Comparison of ENCODE assay signal across 31 mouse cellular contexts in the genomic region with DNA sequence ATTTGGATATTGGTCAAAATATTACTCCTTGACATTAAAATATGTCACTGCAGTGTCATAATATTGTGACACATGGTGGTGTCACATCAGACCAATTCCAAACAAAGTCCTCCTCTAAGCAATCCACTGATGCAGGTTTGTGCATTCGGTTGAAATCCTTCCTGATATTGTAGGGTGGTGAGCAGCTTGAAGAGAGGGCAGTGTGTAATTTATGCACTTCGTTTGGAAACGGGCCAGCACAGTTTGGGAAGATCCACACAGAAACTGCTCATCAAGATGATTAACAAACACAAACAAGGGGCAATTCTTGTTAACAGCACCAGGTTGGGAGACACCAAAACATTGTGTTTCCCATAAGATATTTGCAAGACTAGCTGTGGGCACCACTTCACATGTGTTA.
DNase-seq lines count a peak whose midpoint lies in the region; ATAC-seq and TF ChIP-seq lines count a peak whose summit lies in the region.
"Had no signal": no experiment of that assay in that cellular context is flagged by ENCODE, and none has a peak within 500 bp of the region (broad histone marks: within the 10 kb centered on the region; RNA-seq: fewer than 3 reads in every experiment).

No protein-coding gene starts in this region.

- no peaks in the 10 kb centered on the region for H3K4me1 ChIP-seq in hindbrain, postnatal 0 days (ENCODE audit: insufficient read depth, low read length)
- H3K4me1 ChIP-seq in hindbrain, embryonic 13.5 days (replicated peaks) = no peaks in the 10 kb centered on the region
- H3K4me1 ChIP-seq in midbrain, postnatal 0 days (ENCODE audit: insufficient read depth, low read length) = no peaks in the 10 kb centered on the region
- no peaks in the 10 kb centered on the region for H3K4me1 ChIP-seq in midbrain, embryonic 14.5 days (ENCODE audit: control insufficient read depth, insufficient read depth, low read length)
- H3K4me1 ChIP-seq: embryonic facial prominence, embryonic 10.5 days; embryonic facial prominence, embryonic 15.5 days; hindbrain, embryonic 15.5 days; limb, embryonic 10.5 days; limb, embryonic 15.5 days; neural tube, embryonic 15.5 days had no signal

- no peak overlapping the region for H3K27ac ChIP-seq in hindbrain, postnatal 0 days
- no peak overlapping the region for H3K27ac ChIP-seq in hindbrain, embryonic 13.5 days
- H3K27ac ChIP-seq in midbrain, postnatal 0 days (ENCODE audit: low read depth, low read length) = no peak overlapping the region
- no peak overlapping the region for H3K27ac ChIP-seq in midbrain, embryonic 14.5 days (replicated peaks; ENCODE audit: low read depth, low read length)
- H3K27ac ChIP-seq: embryonic facial prominence, embryonic 10.5 days; embryonic facial prominence, embryonic 15.5 days; heart, embryonic 13.5 days; hindbrain, embryonic 15.5 days; limb, embryonic 10.5 days; limb, embryonic 15.5 days; liver, embryonic 14.5 days; macrophage; midbrain, embryonic 13.5 days; neural tube, embryonic 15.5 days; stomach, postnatal 0 days had no signal

- H3K4me3 ChIP-seq in hindbrain, postnatal 0 days (ENCODE audit: low read length) = no peak overlapping the region
- no peak overlapping the region for H3K4me3 ChIP-seq in hindbrain, embryonic 13.5 days
- no peak overlapping the region for H3K4me3 ChIP-seq in midbrain, postnatal 0 days (ENCODE audit: low read depth, low read length)
- no peak overlapping the region for H3K4me3 ChIP-seq in midbrain, embryonic 14.5 days (replicated peaks; ENCODE audit: low read depth, low read length)
- H3K4me3 ChIP-seq: embryonic facial prominence, embryonic 10.5 days; embryonic facial prominence, embryonic 15.5 days; heart, embryonic 13.5 days; hindbrain, embryonic 15.5 days; limb, embryonic 10.5 days; limb, embryonic 15.5 days; midbrain, embryonic 13.5 days; neural tube, embryonic 15.5 days had no signal

- no peaks in the 10 kb centered on the region for H3K9me3 ChIP-seq in hindbrain, postnatal 0 days (ENCODE audit: low read length)
- no peaks in the 10 kb centered on the region for H3K9me3 ChIP-seq in hindbrain, embryonic 13.5 days
- no peaks in the 10 kb centered on the region for H3K9me3 ChIP-seq in midbrain, postnatal 0 days (ENCODE audit: low read length)
- H3K9me3 ChIP-seq in midbrain, embryonic 14.5 days (ENCODE audit: control insufficient read depth, low read length) = no peaks in the 10 kb centered on the region
- H3K9me3 ChIP-seq: embryonic facial prominence, embryonic 10.5 days; embryonic facial prominence, embryonic 15.5 days; heart, embryonic 13.5 days; hindbrain, embryonic 15.5 days; limb, embryonic 10.5 days; limb, embryonic 15.5 days; midbrain, embryonic 13.5 days; neural tube, embryonic 15.5 days had no signal

- no peaks in the 10 kb centered on the region for H3K36me3 ChIP-seq in hindbrain, postnatal 0 days (ENCODE audit: insufficient read depth, low read length)
- no peaks in the 10 kb centered on the region for H3K36me3 ChIP-seq in hindbrain, embryonic 13.5 days
- no peaks in the 10 kb centered on the region for H3K36me3 ChIP-seq in midbrain, postnatal 0 days (ENCODE audit: insufficient read depth, low read length)
- H3K36me3 ChIP-seq in midbrain, embryonic 14.5 days (ENCODE audit: control insufficient read depth, insufficient read depth, low read length) = no peaks in the 10 kb centered on the region
- H3K36me3 ChIP-seq: embryonic facial prominence, embryonic 10.5 days; embryonic facial prominence, embryonic 15.5 days; G1E; heart, embryonic 13.5 days; hindbrain, embryonic 15.5 days; limb, embryonic 10.5 days; limb, embryonic 15.5 days; midbrain, embryonic 13.5 days; neural tube, embryonic 15.5 days had no signal

- H3K4me2 ChIP-seq in hindbrain, postnatal 0 days (ENCODE audit: low read depth, low read length) = no peak overlapping the region
- H3K4me2 ChIP-seq in hindbrain, embryonic 13.5 days = no peak overlapping the region
- H3K4me2 ChIP-seq in midbrain, postnatal 0 days (ENCODE audit: low read depth, low read length, poor library complexity, severe bottlenecking) = no peak overlapping the region
- no peak overlapping the region for H3K4me2 ChIP-seq in midbrain, embryonic 14.5 days (ENCODE audit: low read length)
- H3K4me2 ChIP-seq: embryonic facial prominence, embryonic 15.5 days; heart, embryonic 13.5 days; hindbrain, embryonic 15.5 days; limb, embryonic 15.5 days; midbrain, embryonic 13.5 days; neural tube, embryonic 15.5 days had no signal

- H3K27me3 ChIP-seq in hindbrain, postnatal 0 days (ENCODE audit: insufficient read depth, low read length) = no peaks in the 10 kb centered on the region
- no peaks in the 10 kb centered on the region for H3K27me3 ChIP-seq in hindbrain, embryonic 13.5 days
- no peaks in the 10 kb centered on the region for H3K27me3 ChIP-seq in midbrain, postnatal 0 days (ENCODE audit: insufficient read depth, low read length)
- no peaks in the 10 kb centered on the region for H3K27me3 ChIP-seq in midbrain, embryonic 14.5 days (ENCODE audit: control insufficient read depth, insufficient read depth, low read length)
- H3K27me3 ChIP-seq: embryonic facial prominence, embryonic 15.5 days; heart, embryonic 13.5 days; hindbrain, embryonic 15.5 days; limb, embryonic 15.5 days; midbrain, embryonic 13.5 days; neural tube, embryonic 15.5 days had no signal

- TF ChIP-seq CTCF in hindbrain, postnatal 0 days (IDR thresholded peaks at IDR 0.05; ENCODE audit: low read depth) = no peak
- no peak for TF ChIP-seq CTCF in midbrain, postnatal 0 days (IDR thresholded peaks at IDR 0.05)

- ATAC-seq in hindbrain, postnatal 0 days = no peak; the same call in 1 of the 2 replicates
- no peak for ATAC-seq in hindbrain, embryonic 13.5 days (ENCODE audit: low FRiP score)
- no peak for ATAC-seq in midbrain, postnatal 0 days (ENCODE audit: low FRiP score)
- ATAC-seq in midbrain, embryonic 14.5 days (ENCODE audit: low FRiP score, low TSS enrichment) = no peak
- ATAC-seq: midbrain, embryonic 13.5 days had no signal

- DNase-seq in cerebellum, postnatal 14 days = peak; percentile 26 to 53
- DNase-seq in cerebellum, postnatal 36 days = no peak
- DNase-seq in hindbrain, postnatal 0 days (ENCODE audit: low spot score) = peak; percentile 56
- DNase-seq in midbrain, postnatal 0 days (ENCODE audit: low spot score) = peak; percentile 50
- no peak for DNase-seq in midbrain, embryonic 14.5 days
- peak; percentile 18 for DNase-seq in brain, adult 2 months (ENCODE audit: low read depth, low spot score)
- no peak for DNase-seq in urinary bladder, postnatal 25 days (ENCODE audit: low spot score)
- DNase-seq: adrenal gland, adult 8-10 months; cerebellum, adult 11-12 months; cerebellum, adult 9-11 months; heart, postnatal 10 days; kidney, adult 18-20 months; kidney, postnatal 36 days; layer of hippocampus, postnatal 36 days; lung, adult 2 months; lung, postnatal 10 days; thymus, adult 18-20 months; thymus, postnatal 25 days had no signal

- no peak overlapping the region for H3K9ac ChIP-seq in hindbrain, postnatal 0 days (replicated peaks; ENCODE audit: low read length)
- no peak overlapping the region for H3K9ac ChIP-seq in hindbrain, embryonic 13.5 days
- H3K9ac ChIP-seq in midbrain, postnatal 0 days (replicated peaks; ENCODE audit: low read length, poor library complexity, severe bottlenecking) = no peak overlapping the region
- H3K9ac ChIP-seq in midbrain, embryonic 14.5 days (replicated peaks; ENCODE audit: low read length) = no peak overlapping the region
- H3K9ac ChIP-seq: embryonic facial prominence, embryonic 15.5 days; heart, embryonic 13.5 days; hindbrain, embryonic 15.5 days; limb, embryonic 15.5 days; liver, embryonic 14.5 days; midbrain, embryonic 13.5 days; neural tube, embryonic 15.5 days had no signal

- 56% methylated on average over 3 of the region's 3 CpGs for WGBS in hindbrain, postnatal 0 days
- WGBS in hindbrain, embryonic 13.5 days = 80% methylated on average over 3 of the region's 3 CpGs
- 78% methylated on average over 3 of the region's 3 CpGs for WGBS in midbrain, postnatal 0 days
- WGBS in midbrain, embryonic 14.5 days = 83% methylated on average over 3 of the region's 3 CpGs

Comparison
In these comparisons a context has a peak if more than half of its experiments do, and no peak if none do; other contexts are left out.
1. DNase-seq: peak in cerebellum, postnatal 14 days (2 of 2), hindbrain, postnatal 0 days (single experiment), midbrain, postnatal 0 days (single experiment) and brain, adult 2 months (single experiment); none in cerebellum, postnatal 36 days (0 of 2), midbrain, embryonic 14.5 days (single experiment) and urinary bladder, postnatal 25 days (single experiment).